Mouse (Mus musculus) CH12.LX (cell line): ENCODE data around the gene Cda. TPM values are rescaled to one million over a fixed set of nuclear protein-coding genes. Genes with fewer than 3 reads are reported as not detected.

ENCODE experiments used
- DNase-seq: peaks from one replicate; pipeline ENCODE4 v3.0.0-alpha.2; 2013; ENCODE audit errors: extremely low read depth
- H3K27ac ChIP-seq: 2 replicates; pipeline ENCODE4 v1.5.1; 2012; ENCODE audit warnings: low read depth, mild to moderate bottlenecking, control low read depth, moderate library complexity; ENCODE audit not compliant: insufficient read depth
- H3K27me3 ChIP-seq: replicated peaks from 2 replicates; pipeline ENCODE3; 2012; ENCODE audit warnings: inconsistent platforms
- H3K36me3 ChIP-seq, 2 experiments: replicated peaks in 1 of 2; 2 replicates each; pipeline versions ENCODE3 to v1.6.1; 2012; ENCODE audit warnings: inconsistent platforms in 1 of 2, low read length in 1 of 2, mild to moderate bottlenecking in 1 of 2, mixed read lengths in 1 of 2, moderate library complexity in 1 of 2; ENCODE audit not compliant: control insufficient read depth in 1 of 2, insufficient read depth in 1 of 2
- H3K4me1 ChIP-seq, 2 experiments: 2 replicates each; pipeline ENCODE4 v1.6.1; 2012; ENCODE audit warnings: inconsistent platforms in 1 of 2, moderate library complexity in 1 of 2; ENCODE audit not compliant: insufficient read depth in 2 of 2, control insufficient read depth in 1 of 2
- H3K4me2 ChIP-seq: 2 replicates; pipeline ENCODE4 v1.6.1; 2012; ENCODE audit warnings: low read depth, mild to moderate bottlenecking, control low read depth; ENCODE audit not compliant: poor library complexity, insufficient read depth, severe bottlenecking
- H3K4me3 ChIP-seq, 3 experiments: fragments of 150-350 bp in 1 of 3; sonication (generic) in 1 of 3; replicated peaks in 1 of 3; 2 replicates each; pipeline versions ENCODE3 to v1.5.1; 2011 to 2012; ENCODE audit warnings: low read depth in 2 of 3, low read length in 2 of 3, mild to moderate bottlenecking in 2 of 3, moderate library complexity in 2 of 3, control low read depth in 1 of 3, improper control_type of control experiment in 1 of 3, inconsistent platforms in 1 of 3, mixed read lengths in 1 of 3; ENCODE audit not compliant: poor library complexity in 1 of 3
- H3K79me2 ChIP-seq: replicated peaks from 2 replicates; pipeline ENCODE4 v1.6.1; 2012; ENCODE audit warnings: mild to moderate bottlenecking, moderate library complexity; ENCODE audit not compliant: control insufficient read depth, poor library complexity, insufficient read depth, severe bottlenecking; ENCODE audit errors: extremely low read depth
- H3K9ac ChIP-seq: 2 replicates; pipeline ENCODE4 v1.6.1; 2012; ENCODE audit warnings: low read depth, mild to moderate bottlenecking, control low read depth, moderate library complexity; ENCODE audit not compliant: insufficient read depth
- H3K9me3 ChIP-seq: replicated peaks from 2 replicates; pipeline ENCODE3; 2012; ENCODE audit warnings: low read length, inconsistent platforms, mixed read lengths
- BHLHE40 ChIP-seq: IDR thresholded peaks from 2 replicates; pipeline ENCODE4 v1.6.1; 2011; ENCODE audit warnings: mild to moderate bottlenecking, low read depth, low read length, improper control_type of control experiment
- CHD2 ChIP-seq: IDR thresholded peaks from 2 replicates; pipeline ENCODE4 v1.6.1; 2011; ENCODE audit warnings: low read length, improper control_type of control experiment
- E2F4 ChIP-seq: IDR thresholded peaks from 2 replicates; pipeline ENCODE4 v1.6.1; 2011; ENCODE audit warnings: low read depth, low read length, improper control_type of control experiment; ENCODE audit not compliant: insufficient replicate concordance
- ETS1 ChIP-seq: conservative IDR thresholded peaks from 2 replicates; pipeline ENCODE4 v1.6.1; 2012; ENCODE audit warnings: low read depth, mild to moderate bottlenecking, inconsistent platforms, low read length, improper control_type of control experiment, moderate library complexity
- GABPA ChIP-seq: IDR thresholded peaks from 2 replicates; pipeline ENCODE4 v1.6.1; 2012; ENCODE audit warnings: low read depth, low read length, improper control_type of control experiment, inconsistent platforms; ENCODE audit not compliant: insufficient replicate concordance
- JUN ChIP-seq: IDR thresholded peaks from 2 replicates; pipeline ENCODE4 v1.6.1; 2011; ENCODE audit warnings: low read depth, mild to moderate bottlenecking, low read length, improper control_type of control experiment, moderate library complexity; ENCODE audit not compliant: insufficient read depth
- JUND ChIP-seq: conservative IDR thresholded peaks from 2 replicates; pipeline ENCODE4 v1.6.1; 2011; ENCODE audit warnings: low read depth, low read length, improper control_type of control experiment
- MAZ ChIP-seq: IDR thresholded peaks from 2 replicates; pipeline ENCODE4 v1.6.1; 2012; ENCODE audit warnings: low read depth, mild to moderate bottlenecking, inconsistent platforms, low read length, improper control_type of control experiment, moderate library complexity
- MEF2A ChIP-seq: IDR thresholded peaks from 2 replicates; pipeline ENCODE4 v1.6.1; 2014; ENCODE audit warnings: low read depth, mild to moderate bottlenecking, inconsistent platforms, low read length, improper control_type of control experiment, borderline replicate concordance
- MXI1 ChIP-seq: IDR thresholded peaks from 2 replicates; pipeline ENCODE4 v1.6.1; 2011; ENCODE audit warnings: mild to moderate bottlenecking, low read depth, low read length, improper control_type of control experiment
- MYC ChIP-seq: IDR thresholded peaks from 2 replicates; pipeline ENCODE4 v1.6.1; 2011; ENCODE audit warnings: low read depth, mild to moderate bottlenecking, improper control_type of control experiment, low read length
- NELFE ChIP-seq: IDR thresholded peaks from 2 replicates; pipeline ENCODE4 v1.6.1; 2011; ENCODE audit warnings: low read depth, low read length, improper control_type of control experiment
- POLR2A ChIP-seq: IDR thresholded peaks from 2 replicates; pipeline ENCODE4 v1.6.1; 2011; ENCODE audit warnings: low read depth, mild to moderate bottlenecking, improper control_type of control experiment, low read length
- RAD21 ChIP-seq: IDR thresholded peaks from 2 replicates; pipeline ENCODE4 v1.6.1; 2011; ENCODE audit warnings: low read depth, mild to moderate bottlenecking, low read length, improper control_type of control experiment, moderate library complexity
- RCOR1 ChIP-seq: conservative IDR thresholded peaks from 2 replicates; pipeline ENCODE4 v1.6.1; 2012; ENCODE audit warnings: low read depth, mild to moderate bottlenecking, inconsistent platforms, low read length, improper control_type of control experiment
- SIN3A ChIP-seq: IDR thresholded peaks from 2 replicates; pipeline ENCODE4 v1.6.1; 2012; ENCODE audit warnings: low read length, improper control_type of control experiment, inconsistent platforms
- SMC3 ChIP-seq: IDR thresholded peaks from 2 replicates; pipeline ENCODE4 v1.6.1; 2011; ENCODE audit warnings: low read depth, low read length, improper control_type of control experiment
- TBP ChIP-seq: conservative IDR thresholded peaks from 2 replicates; pipeline ENCODE4 v1.6.1; 2011; ENCODE audit warnings: low read depth, low read length, improper control_type of control experiment
- TCF12 ChIP-seq: IDR thresholded peaks from 2 replicates; pipeline ENCODE4 v1.6.1; 2014; ENCODE audit warnings: low read depth, mild to moderate bottlenecking, inconsistent platforms, low read length, improper control_type of control experiment
- UBTF ChIP-seq: IDR thresholded peaks from 2 replicates; pipeline ENCODE4 v1.6.1; 2012; ENCODE audit warnings: low read depth, mild to moderate bottlenecking, inconsistent platforms, low read length, improper control_type of control experiment, moderate library complexity
- ZC3H11A ChIP-seq: IDR thresholded peaks from 2 replicates; pipeline ENCODE4 v1.6.1; 2012; ENCODE audit warnings: low read depth, mild to moderate bottlenecking, inconsistent platforms, low read length, improper control_type of control experiment
- ZMIZ1 ChIP-seq: IDR thresholded peaks from 2 replicates; pipeline ENCODE4 v1.6.1; 2012; ENCODE audit warnings: low read depth, mild to moderate bottlenecking, inconsistent platforms, low read length, improper control_type of control experiment
- ZNF384 ChIP-seq: IDR thresholded peaks from 2 replicates; pipeline ENCODE4 v1.6.1; 2012; ENCODE audit warnings: low read depth, low read length, improper control_type of control experiment, inconsistent platforms
- dilution Hi-C: fragments of 300-500 bp; cut with MboI; formaldehyde crosslinking; loops from 2 replicates; pipeline ENCODE4 v1.14.3; 2020; ENCODE audit warnings: low sequenced_read_pairs; ENCODE audit not compliant: extremely low pct_unique_long_range_greater_than_20kb, extremely low pct_ligation_motif_present
- in situ Hi-C: fragments of 300-500 bp; cut with MboI; formaldehyde crosslinking; loops from 3 replicates; pipeline ENCODE4 v1.14.3; 2019; ENCODE audit warnings: low sequenced_read_pairs, low pct_ligation_motif_present, low pct_unique_long_range_greater_than_20kb, mixed read lengths
- polyA plus RNA-seq: library from polyadenylated mRNA; unstranded; fragments of >175 nt; gene quantifications from 2 replicates; pipeline ENCODE4 v1.2.1, GENCODE M21; 2012; ENCODE audit warnings: low read depth; ENCODE audit not compliant: insufficient read length
- total RNA-seq, 2 experiments: library from RNA; depleted of rRNA; stranded (reverse); fragments of 300-350 nt in 1 of 2; fragments of >200 nt in 1 of 2; gene quantifications; 2 replicates each; pipeline ENCODE4 v1.2.3; 2012 to 2014

The Cda gene
- total and polyA plus RNA-seq, 3 experiments: not detected

GRCm38 (mm10) chr4:138366561-138366960 is 1.2 kb downstream of the Cda start:
- Histone ChIP-seq H3K9ac (no peak overlapping the region), H3K4me3 (no peak overlapping the region), H3K4me2 (no peak overlapping the region), H3K9me3 (peaks cover 5% of the 10 kb centered on the region), H3K27me3 (peaks cover 83% of the 10 kb centered on the region), H3K27ac (no peak overlapping the region), H3K79me2 (no peaks in the 10 kb centered on the region), H3K36me3 (no peaks in the 10 kb centered on the region), H3K4me1 (peaks cover 0 to 4% of the 10 kb centered on the region in 2 experiments; a peak in 1 of 4 replicates)
- no peak for TF ChIP-seq RCOR1
- no peak for TF ChIP-seq MAZ
- no peak for TF ChIP-seq POLR2A
- no peak for TF ChIP-seq JUN
- TF ChIP-seq BHLHE40: no peak
- no peak for TF ChIP-seq GABPA
- TF ChIP-seq RAD21: no peak
- TF ChIP-seq UBTF: no peak
- no peak for TF ChIP-seq ETS1
- no peak for TF ChIP-seq JUND
- no peak for TF ChIP-seq ZNF384
- TF ChIP-seq E2F4: no peak
- TF ChIP-seq SMC3: no peak
- TF ChIP-seq MXI1: no peak
- no peak for TF ChIP-seq SIN3A
- TF ChIP-seq MEF2A: no peak
- TF ChIP-seq TBP: no peak
- no peak for TF ChIP-seq NELFE
- TF ChIP-seq ZMIZ1: no peak
- no peak for DNase-seq
- in situ Hi-C loops: no loop called here
- dilution Hi-C loops: no loop called here

- no peaks in the 10 kb centered on the region for H3K79me2 ChIP-seq
- peaks cover 88% of the 10 kb centered on the region for H3K27me3 ChIP-seq
- H3K27ac ChIP-seq: no peak overlapping the region
- dilution Hi-C loops: no loop called here
- no peak for DNase-seq
- H3K4me1 ChIP-seq: peaks cover 0 to 4% of the 10 kb centered on the region in 2 experiments; a peak in 1 of 4 replicates
- TF ChIP-seq TCF12 (no peak), MYC (no peak), ETS1 (no peak), JUN (no peak), E2F4 (no peak), CHD2 (no peak), ZC3H11A (no peak), MEF2A (no peak), ZNF384 (no peak)
- peaks cover 5% of the 10 kb centered on the region for H3K9me3 ChIP-seq
- H3K4me3 ChIP-seq: no peak overlapping the region
- no peak overlapping the region for H3K4me2 ChIP-seq
- H3K36me3 ChIP-seq: no peaks in the 10 kb centered on the region
- H3K9ac ChIP-seq: no peak overlapping the region
- in situ Hi-C loops: no loop called here
Measured at GRCm38 (mm10) chr4:138363511-138363910, 4.3 kb downstream of the Cda start.
